Mouse (Mus musculus) neutrophil, adult 83 days (primary cell): Measurements from ENCODE around the gene Stfa3. TPM values are rescaled to one million over a fixed set of nuclear protein-coding genes. Genes with fewer than 3 reads are reported as not detected.

ENCODE experiments used
- total RNA-seq, 2 experiments: library from RNA; stranded (reverse); gene quantifications; one replicate each; pipeline ENCODE4 v1.2.4; 2023

Gene Stfa3
- total RNA-seq = 1 to 10 TPM; 1.7 to 6.4 TPM

DNA sequence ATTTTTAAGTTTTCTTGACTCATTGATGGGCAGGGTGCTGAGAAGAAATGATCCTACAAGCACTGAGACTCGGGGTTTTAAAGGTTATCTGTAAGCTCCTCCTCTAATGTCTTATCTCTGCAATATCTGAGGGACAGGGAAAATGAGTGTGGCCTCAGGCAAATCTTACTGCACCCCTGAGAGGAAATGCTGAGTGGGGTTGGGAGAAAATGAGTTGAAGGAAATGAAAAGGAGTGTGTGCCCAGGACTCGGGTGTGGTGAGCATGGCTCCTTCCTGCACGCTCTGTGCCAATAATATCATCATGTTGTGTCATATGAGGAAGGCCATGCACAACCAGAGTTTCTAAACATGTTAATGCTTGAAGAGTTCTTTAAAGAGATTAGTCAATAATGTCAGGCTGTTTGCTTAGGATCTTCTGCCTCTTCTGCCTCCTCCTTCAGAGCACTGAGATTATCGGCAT lies at the start of gene Stfa3:
Stfa3 (minus strand) TSS at position 51 of the 461 bp plus-strand sequence.

DNA sequence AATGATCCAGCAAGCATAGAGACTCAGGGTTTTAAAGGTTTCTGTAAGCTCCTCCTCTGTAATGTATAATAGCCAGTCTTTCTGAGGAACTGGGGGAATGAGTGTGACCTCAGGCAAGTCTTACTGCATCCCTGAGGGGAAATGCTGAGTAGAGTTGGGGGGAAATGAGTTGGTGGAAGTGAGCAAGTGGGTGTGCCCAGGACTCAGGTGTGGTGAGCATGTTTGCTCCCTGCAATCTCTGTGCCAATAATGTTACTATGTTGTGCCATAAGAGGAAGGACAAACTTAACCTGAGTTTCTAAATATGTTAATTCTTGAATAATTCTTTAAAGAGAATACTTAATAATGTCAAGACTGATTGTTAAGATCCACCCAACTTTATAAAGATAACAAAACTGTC lies 46.8 kb downstream of the Stfa3 start, which contains the start of gene Stfa2:
Stfa2 (minus strand) TSS at position 101 of the 400 bp plus-strand sequence.

Other genes starting within 250 kb of the Stfa3 start
- 1 to 10 TPM in 1 of 2 experiments, not detected in 1; 2.2 TPM for gene Gm5416, start 245.0 kb downstream of the Stfa3 start, total RNA-seq
- gene 2010005H15Rik, start 233.9 kb downstream of the Stfa3 start, total RNA-seq = not detected
- 1 to 10 TPM; 3.7 to 5.5 TPM for gene Stfa1, start 178.4 kb downstream of the Stfa3 start, total RNA-seq
- gene BC117090, start 121.1 kb downstream of the Stfa3 start, total RNA-seq = not detected
- 1 to 10 TPM; 1.4 TPM for gene BC100530, start 87.6 kb downstream of the Stfa3 start, total RNA-seq
- not detected for gene Stfa2, start 46.9 kb downstream of the Stfa3 start, total RNA-seq
- not detected for gene Casr, start 106.7 kb upstream of the Stfa3 start, total RNA-seq
- gene Cd86, start 210.7 kb upstream of the Stfa3 start, total RNA-seq = 10 to 100 TPM; 14.0 to 23.9 TPM
- gene Ildr1, start 238.6 kb upstream of the Stfa3 start, total RNA-seq = not detected